In the genomic region with DNA sequence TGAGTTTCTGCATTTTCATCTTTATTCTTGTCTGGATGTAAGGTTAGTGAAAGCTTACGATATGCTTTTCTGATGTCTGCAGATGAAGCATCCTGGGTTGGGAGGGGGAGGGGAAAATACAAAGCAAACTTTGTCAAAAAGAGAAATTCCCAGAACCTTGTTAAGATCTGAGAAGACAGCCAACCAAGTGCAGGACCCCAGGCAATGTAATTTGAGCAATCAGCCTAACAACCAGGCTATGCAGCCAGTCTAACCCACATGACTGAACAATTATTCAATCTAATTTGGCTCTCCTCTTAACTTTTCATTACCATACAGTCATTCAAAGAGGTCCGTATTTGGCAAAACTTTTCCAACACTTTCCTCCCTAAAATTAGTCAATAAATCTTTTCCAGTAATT, we compare ENCODE assay signal across 24 mouse cellular contexts.
DNase-seq lines count a peak whose midpoint lies in the region; ATAC-seq lines count a peak whose summit lies in the region.
"Had no signal": no experiment of that assay in that cellular context is flagged by ENCODE, and none has a peak within 500 bp of the region (broad histone marks: within the 10 kb centered on the region; RNA-seq: fewer than 3 reads in every experiment).

No protein-coding gene starts in this region.

- no peaks in the 10 kb centered on the region for H3K27me3 ChIP-seq in limb, embryonic 11.5 days (ENCODE audit: control insufficient read depth, insufficient read depth, low read length)
- H3K27me3 ChIP-seq in limb, embryonic 10.5 days (ENCODE audit: low read depth, poor library complexity, severe bottlenecking), result no peaks in the 10 kb centered on the region
- H3K27me3 ChIP-seq in embryonic facial prominence, embryonic 10.5 days (replicated peaks; ENCODE audit: low read depth, poor library complexity, severe bottlenecking), result no peaks in the 10 kb centered on the region
- H3K27me3 ChIP-seq in forebrain, embryonic 13.5 days, result no peaks in the 10 kb centered on the region
- H3K27me3 ChIP-seq: CH12.LX; heart, embryonic 15.5 days; liver, embryonic 12.5 days; neural tube, embryonic 15.5 days had no signal

- H3K36me3 ChIP-seq in limb, embryonic 11.5 days (ENCODE audit: control insufficient read depth, insufficient read depth, low read length), result no peaks in the 10 kb centered on the region
- H3K36me3 ChIP-seq in limb, embryonic 10.5 days, result peaks cover 7% of the 10 kb centered on the region; the same call in 1 of the 2 replicates
- peaks cover 7% of the 10 kb centered on the region for H3K36me3 ChIP-seq in embryonic facial prominence, embryonic 10.5 days (replicated peaks)
- no peaks in the 10 kb centered on the region for H3K36me3 ChIP-seq in forebrain, embryonic 13.5 days (ENCODE audit: poor library complexity, severe bottlenecking)
- H3K36me3 ChIP-seq: heart, embryonic 15.5 days; neural tube, embryonic 15.5 days had no signal

- no peak overlapping the region for H3K27ac ChIP-seq in limb, embryonic 11.5 days (replicated peaks; ENCODE audit: low read depth, low read length)
- H3K27ac ChIP-seq in limb, embryonic 10.5 days, result no peak overlapping the region
- H3K27ac ChIP-seq in embryonic facial prominence, embryonic 10.5 days (replicated peaks), result no peak overlapping the region
- no peak overlapping the region; the same call in 1 of the 2 replicates for H3K27ac ChIP-seq in forebrain, embryonic 13.5 days
- H3K27ac ChIP-seq: heart, adult 2 months; heart, embryonic 15.5 days; liver, embryonic 12.5 days; neural tube, embryonic 15.5 days had no signal

- H3K9me3 ChIP-seq in limb, embryonic 11.5 days (ENCODE audit: control insufficient read depth, low read length), result peaks cover 4% of the 10 kb centered on the region; the same call in 1 of the 2 replicates
- 0 out of 2 replicates have a peak, but pooled peaks cover 4% of the 10 kb centered on the region for H3K9me3 ChIP-seq in limb, embryonic 10.5 days (replicated peaks)
- peaks cover 6% of the 10 kb centered on the region; the same call in 1 of the 2 replicates for H3K9me3 ChIP-seq in embryonic facial prominence, embryonic 10.5 days
- H3K9me3 ChIP-seq in forebrain, embryonic 13.5 days (replicated peaks), result peaks cover 8% of the 10 kb centered on the region
- H3K9me3 ChIP-seq: heart, embryonic 15.5 days had no signal

- H3K4me3 ChIP-seq in limb, embryonic 11.5 days (ENCODE audit: low read depth, low read length), result no peak overlapping the region
- H3K4me3 ChIP-seq in limb, embryonic 10.5 days, result no peak overlapping the region
- peak overlapping the region; percentile 44 for H3K4me3 ChIP-seq in embryonic facial prominence, embryonic 10.5 days
- no peak overlapping the region for H3K4me3 ChIP-seq in forebrain, embryonic 13.5 days
- H3K4me3 ChIP-seq: heart, adult 2 months; heart, embryonic 15.5 days; liver, embryonic 12.5 days; myocyte; neural tube, embryonic 15.5 days had no signal

- WGBS in limb, embryonic 11.5 days, result 19% methylated on average over 2 of the region's 2 CpGs
- WGBS in limb, embryonic 10.5 days, result 33% methylated on average over 2 of the region's 2 CpGs
- 15% methylated on average over 2 of the region's 2 CpGs for WGBS in embryonic facial prominence, embryonic 10.5 days
- 8% methylated on average over 2 of the region's 2 CpGs for WGBS in forebrain, embryonic 13.5 days

- intact Hi-C loops in heart, postnatal 10 days (cut with DNase I), result no loop called here

- no peak overlapping the region for H3K9ac ChIP-seq in limb, embryonic 11.5 days (ENCODE audit: low read length)
- H3K9ac ChIP-seq in forebrain, embryonic 13.5 days, result no peak overlapping the region
- H3K9ac ChIP-seq: heart, embryonic 15.5 days; liver, embryonic 12.5 days; neural tube, embryonic 15.5 days had no signal

- ATAC-seq in limb, embryonic 11.5 days (ENCODE audit: insufficient number of reproducible peaks, low FRiP score, low TSS enrichment, low read depth), result no peak; the same call in 1 of the 2 replicates
- ATAC-seq in forebrain, embryonic 13.5 days, result peak; percentile 91
- ATAC-seq in monocyte, adult 5-6 weeks (replicated peaks; ENCODE audit: insufficient number of reproducible peaks, low FRiP score, low TSS enrichment, poor library complexity, severe bottlenecking), result no peak
- ATAC-seq: liver, embryonic 12.5 days had no signal

- H3K4me1 ChIP-seq in limb, embryonic 11.5 days (ENCODE audit: control insufficient read depth, insufficient read depth, low read length), result peaks cover 5% of the 10 kb centered on the region; the same call in 1 of the 2 replicates
- peaks cover 25% of the 10 kb centered on the region for H3K4me1 ChIP-seq in limb, embryonic 10.5 days
- peaks cover 48% of the 10 kb centered on the region for H3K4me1 ChIP-seq in embryonic facial prominence, embryonic 10.5 days
- H3K4me1 ChIP-seq in forebrain, embryonic 13.5 days, result peaks cover 16% of the 10 kb centered on the region
- H3K4me1 ChIP-seq: heart, embryonic 15.5 days; liver, embryonic 12.5 days; neural tube, embryonic 15.5 days had no signal

- DNase-seq in limb, embryonic 11.5 days (ENCODE audit: low spot score), result peak; percentile 32
- no peak for DNase-seq in limb, embryonic 10.5 days (ENCODE audit: low spot score)
- DNase-seq in embryonic facial prominence, embryonic 10.5 days (ENCODE audit: low spot score), result peak; percentile 64
- DNase-seq in retina, embryonic 14.5 days (ENCODE audit: low spot score), result peak; percentile 75
- DNase-seq in heart, postnatal 10 days, result no peak
- DNase-seq in lung, postnatal 4 days, result no peak
- DNase-seq: adrenal gland, postnatal 25 days; cerebellum, adult 18-20 months; cerebellum, postnatal 25 days; gastrocnemius, postnatal 14 days; heart, adult 2 months; kidney, adult 18-20 months; kidney, postnatal 14 days; left cerebral cortex, postnatal 4 days; lung, adult 2 months; midbrain, embryonic 14.5 days; thymus, postnatal 36 days had no signal

- H3K4me2 ChIP-seq in limb, embryonic 11.5 days (ENCODE audit: low read depth, severe bottlenecking), result no peak overlapping the region
- peak overlapping the region; percentile 24; the same call in 1 of the 2 replicates for H3K4me2 ChIP-seq in forebrain, embryonic 13.5 days
- H3K4me2 ChIP-seq: heart, embryonic 15.5 days; liver, embryonic 12.5 days; neural tube, embryonic 15.5 days had no signal

Comparison
In these comparisons a context has a peak if more than half of its experiments do, and no peak if none do; other contexts are left out.
1. DNase-seq: peak in limb, embryonic 11.5 days (single experiment), embryonic facial prominence, embryonic 10.5 days (single experiment) and retina, embryonic 14.5 days (single experiment); none in limb, embryonic 10.5 days (single experiment), heart, postnatal 10 days (0 of 2) and lung, postnatal 4 days (0 of 2).